Mouse (Mus musculus) myocyte (in vitro differentiated cells): ENCODE results near the gene Slc6a1.

Source experiments
- E2F4 ChIP-seq: IDR thresholded peaks from one replicate; pipeline ENCODE4 v1.6.1; 2011; ENCODE audit warnings: mild to moderate bottlenecking, control low read depth, moderate library complexity; ENCODE audit not compliant: insufficient read depth
- MYOG ChIP-seq, 3 experiments: IDR thresholded peaks; one replicate each; pipeline ENCODE4 v1.6.1; 2011; ENCODE audit warnings: control low read depth in 2 of 3, low read depth in 2 of 3, mild to moderate bottlenecking in 2 of 3; ENCODE audit not compliant: insufficient read length in 2 of 3, control insufficient read depth in 1 of 3, insufficient read depth in 1 of 3
- POLR2A ChIP-seq: IDR thresholded peaks from one replicate; pipeline ENCODE4 v1.6.1; 2011; ENCODE audit warnings: low read depth, mild to moderate bottlenecking, control low read depth, moderate library complexity; ENCODE audit not compliant: insufficient read length
- POLR2AphosphoS2 ChIP-seq: IDR thresholded peaks from one replicate; pipeline ENCODE4 v1.6.1; 2011; ENCODE audit warnings: low read depth, control low read depth; ENCODE audit not compliant: insufficient read length
- USF1 ChIP-seq: IDR thresholded peaks from one replicate; pipeline ENCODE4 v1.6.1; 2011; ENCODE audit warnings: low read depth, mild to moderate bottlenecking, control low read depth, moderate library complexity

DNA sequence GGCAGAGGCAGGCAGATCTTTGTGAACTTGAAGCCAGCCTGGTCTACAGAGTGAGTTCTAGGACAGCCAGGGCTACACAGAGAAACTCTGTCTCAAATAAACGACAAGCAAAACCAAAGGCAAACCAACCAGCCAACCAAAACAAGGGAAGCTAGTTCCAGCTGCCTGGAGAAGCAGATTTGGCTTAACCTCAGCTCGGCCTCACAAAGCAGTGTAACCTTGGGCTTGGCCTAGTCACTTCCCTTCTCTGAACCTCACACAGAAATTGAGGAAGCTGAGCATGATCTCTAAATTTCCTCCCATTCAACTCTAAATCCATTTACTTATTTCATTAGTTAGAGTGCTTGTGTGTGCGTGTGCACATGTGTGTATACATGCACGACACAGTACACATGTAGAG is 79.9 kb downstream of the Slc6a1 start:
- TF ChIP-seq POLR2A, result no peak
- TF ChIP-seq E2F4, result no peak
- TF ChIP-seq POLR2AphosphoS2, result no peak
- TF ChIP-seq MYOG (IDR thresholded peaks at IDR 0.05; ENCODE audit: control insufficient read depth in 1 of 3, insufficient read depth in 1 of 3, insufficient read length in 2 of 3, low read depth in 2 of 3), result no peak
- no peak for TF ChIP-seq USF1
